Mouse (Mus musculus): ENCODE data around the gene Trip13. TPM values are rescaled to one million over a fixed set of nuclear protein-coding genes. Genes with fewer than 3 reads are reported as not detected.

Gene Trip13
- polyA plus RNA-seq (2016; fragmentation: Nextera tagmentation; extraction: Ambion mirVana): 34.4 and 38.2 TPM in 2 replicates

- Histone ChIP-seq H3K9ac (replicated peaks) (peak within 1 kb of the TSS; percentile 70), H3K36me3 (peaks cover 30% of the 10 kb centered on the region), H3K27ac (replicated peaks) (peak within 1 kb of the TSS; percentile 84), H3K9me3 (no peaks in the 10 kb centered on the region), H3K4me3 (peak within 1 kb of the TSS; percentile 79), H3K4me2 (replicated peaks) (peak within 1 kb of the TSS; percentile 91), H3K4me1 (peaks cover 15% of the 10 kb centered on the region), H3K27me3 (no peaks in the 10 kb centered on the region)
- under 1% methylated on average over 82 of the region's 82 CpGs for WGBS
- peak; percentile 97 for ATAC-seq (ENCODE audit: low FRiP score, low read depth)
Measured at GRCm38 (mm10) chr13:73937321-73938176, at the start of gene Trip13, which contains the start of gene Brd9. Trip13 (minus strand) TSS chr13:73937784. Brd9 (plus strand) TSS chr13:73937811.

GRCm38 (mm10) chr13:73976935-73977334 is 39.4 kb upstream of the Trip13 start:
- WGBS: 89% methylated on average over 5 of the region's 5 CpGs

GRCm38 (mm10) chr13:73974523-73974922 is 36.9 kb upstream of the Trip13 start:
- 92% methylated on average over 3 of the region's 3 CpGs for WGBS
- ATAC-seq (ENCODE audit: low FRiP score, low read depth): no peak

More at GRCm38 (mm10) chr13:73976935-73977334, 39.4 kb upstream of the Trip13 start:
- H3K27ac ChIP-seq (replicated peaks): no peak overlapping the region
- no peak overlapping the region for H3K4me2 ChIP-seq (replicated peaks)
- no peaks in the 10 kb centered on the region for H3K4me1 ChIP-seq
- no peaks in the 10 kb centered on the region for H3K9me3 ChIP-seq
- no peaks in the 10 kb centered on the region for H3K27me3 ChIP-seq
- H3K9ac ChIP-seq (replicated peaks): no peak overlapping the region
- no peak for ATAC-seq (ENCODE audit: low FRiP score, low read depth)
- H3K36me3 ChIP-seq: no peaks in the 10 kb centered on the region
- no peak overlapping the region for H3K4me3 ChIP-seq

GRCm38 (mm10) chr13:73970545-73971448 is 33.2 kb upstream of the Trip13 start:
- peak; percentile 76 for ATAC-seq (ENCODE audit: low FRiP score, low read depth)
- Histone ChIP-seq H3K27ac (replicated peaks) (no peak overlapping the region), H3K4me3 (no peak overlapping the region), H3K4me1 (no peaks in the 10 kb centered on the region), H3K9ac (replicated peaks) (no peak overlapping the region), H3K36me3 (no peaks in the 10 kb centered on the region), H3K9me3 (no peaks in the 10 kb centered on the region), H3K27me3 (no peaks in the 10 kb centered on the region), H3K4me2 (replicated peaks) (no peak overlapping the region)
- WGBS: 53% methylated on average over 12 of the region's 12 CpGs

More at GRCm38 (mm10) chr13:73974523-73974922, 36.9 kb upstream of the Trip13 start:
- no peaks in the 10 kb centered on the region for H3K27me3 ChIP-seq
- no peak overlapping the region for H3K27ac ChIP-seq (replicated peaks)
- no peak overlapping the region for H3K4me3 ChIP-seq
- H3K4me1 ChIP-seq: no peaks in the 10 kb centered on the region
- no peaks in the 10 kb centered on the region for H3K9me3 ChIP-seq
- no peak overlapping the region for H3K4me2 ChIP-seq (replicated peaks)
- no peaks in the 10 kb centered on the region for H3K36me3 ChIP-seq
- H3K9ac ChIP-seq (replicated peaks): no peak overlapping the region

GRCm38 (mm10) chr13:73963551-73963950 is 26.0 kb upstream of the Trip13 start, which contains the start of gene Zdhhc11:
Zdhhc11 (plus strand) TSS chr13:73963851.
- Histone ChIP-seq H3K4me2 (replicated peaks) (no peak within 1 kb of the TSS), H3K9ac (replicated peaks) (no peak within 1 kb of the TSS), H3K4me1 (no peaks in the 10 kb centered on the region), H3K9me3 (no peaks in the 10 kb centered on the region), H3K27me3 (no peaks in the 10 kb centered on the region), H3K36me3 (peaks cover 37% of the 10 kb centered on the region), H3K4me3 (no peak within 1 kb of the TSS), H3K27ac (replicated peaks) (no peak within 1 kb of the TSS)
- WGBS: 91% methylated on average over 5 of the region's 5 CpGs
- no peak for ATAC-seq (ENCODE audit: low FRiP score, low read depth)

GRCm38 (mm10) chr13:73961177-73961576 is 23.6 kb upstream of the Trip13 start:
- no peak overlapping the region for H3K4me2 ChIP-seq (replicated peaks)
- WGBS: 69% methylated on average over 4 of the region's 4 CpGs
- H3K9ac ChIP-seq (replicated peaks): no peak overlapping the region
- no peak overlapping the region for H3K27ac ChIP-seq (replicated peaks)
- no peak for ATAC-seq (ENCODE audit: low FRiP score, low read depth)
- H3K4me3 ChIP-seq: no peak overlapping the region
- H3K9me3 ChIP-seq: no peaks in the 10 kb centered on the region
- no peaks in the 10 kb centered on the region for H3K27me3 ChIP-seq
- H3K36me3 ChIP-seq: peaks cover 59% of the 10 kb centered on the region
- H3K4me1 ChIP-seq: no peaks in the 10 kb centered on the region

GRCm38 (mm10) chr13:73960117-73960652 is 22.6 kb upstream of the Trip13 start:
- no peak overlapping the region for H3K9ac ChIP-seq (replicated peaks)
- no peaks in the 10 kb centered on the region for H3K4me1 ChIP-seq
- H3K27ac ChIP-seq (replicated peaks): no peak overlapping the region
- no peak for ATAC-seq (ENCODE audit: low FRiP score, low read depth)
- WGBS: 95% methylated on average over 10 of the region's 10 CpGs
- no peak overlapping the region for H3K4me2 ChIP-seq (replicated peaks)
- no peak overlapping the region for H3K4me3 ChIP-seq
- H3K27me3 ChIP-seq: no peaks in the 10 kb centered on the region
- no peaks in the 10 kb centered on the region for H3K9me3 ChIP-seq
- H3K36me3 ChIP-seq: peaks cover 68% of the 10 kb centered on the region

- no peak for ATAC-seq (ENCODE audit: low FRiP score, low read depth)
- no peaks in the 10 kb centered on the region for H3K27me3 ChIP-seq
- 89% methylated on average over 5 of the region's 5 CpGs for WGBS
- no peaks in the 10 kb centered on the region for H3K9me3 ChIP-seq
- H3K27ac ChIP-seq (replicated peaks): no peak overlapping the region
- H3K36me3 ChIP-seq: peaks cover 88% of the 10 kb centered on the region
- no peaks in the 10 kb centered on the region for H3K4me1 ChIP-seq
- no peak overlapping the region for H3K4me2 ChIP-seq (replicated peaks)
- H3K4me3 ChIP-seq: no peak overlapping the region
- no peak overlapping the region for H3K9ac ChIP-seq (replicated peaks)
Measured at GRCm38 (mm10) chr13:73955531-73955930, 17.9 kb upstream of the Trip13 start.

GRCm38 (mm10) chr13:73954666-73955065 is 17.1 kb upstream of the Trip13 start:
- Histone ChIP-seq H3K4me1 (no peaks in the 10 kb centered on the region), H3K27ac (replicated peaks) (no peak overlapping the region), H3K4me2 (replicated peaks) (no peak overlapping the region), H3K27me3 (no peaks in the 10 kb centered on the region), H3K36me3 (peaks cover 88% of the 10 kb centered on the region), H3K4me3 (no peak overlapping the region), H3K9ac (replicated peaks) (no peak overlapping the region), H3K9me3 (no peaks in the 10 kb centered on the region)
- ATAC-seq (ENCODE audit: low FRiP score, low read depth): no peak
- 70% methylated on average over 6 of the region's 6 CpGs for WGBS

GRCm38 (mm10) chr13:73953551-73954130 is 16.1 kb upstream of the Trip13 start:
- Histone ChIP-seq H3K4me2 (replicated peaks) (no peak overlapping the region), H3K9ac (replicated peaks) (no peak overlapping the region), H3K27ac (replicated peaks) (no peak overlapping the region), H3K27me3 (no peaks in the 10 kb centered on the region), H3K36me3 (peaks cover 88% of the 10 kb centered on the region), H3K9me3 (no peaks in the 10 kb centered on the region), H3K4me3 (no peak overlapping the region), H3K4me1 (no peaks in the 10 kb centered on the region)
- 95% methylated on average over 1 of the region's 1 CpGs for WGBS
- no peak for ATAC-seq (ENCODE audit: low FRiP score, low read depth)

- no peak overlapping the region for H3K27ac ChIP-seq (replicated peaks)
- H3K4me3 ChIP-seq: no peak overlapping the region
- no peaks in the 10 kb centered on the region for H3K27me3 ChIP-seq
- H3K9me3 ChIP-seq: no peaks in the 10 kb centered on the region
- 91% methylated on average over 9 of the region's 9 CpGs for WGBS
- ATAC-seq (ENCODE audit: low FRiP score, low read depth): no peak
- no peaks in the 10 kb centered on the region for H3K4me1 ChIP-seq
- H3K36me3 ChIP-seq: peaks cover 92% of the 10 kb centered on the region
- H3K4me2 ChIP-seq (replicated peaks): no peak overlapping the region
- no peak overlapping the region for H3K9ac ChIP-seq (replicated peaks)
Measured at GRCm38 (mm10) chr13:73944606-73945005, 7.0 kb upstream of the Trip13 start.
